Mouse (Mus musculus): ENCODE data around the gene Cd302.

- TF ChIP-seq GATA1 (IDR thresholded peaks at IDR 0.05; ENCODE audit: borderline replicate concordance, low read length) = no peak
- no peak for TF ChIP-seq FLI1 (IDR thresholded peaks at IDR 0.05; ENCODE audit: low read length)
These were observed 66.7 kb downstream of the Cd302 start for GRCm38 (mm10) chr2:60217620-60218019.
